Mouse (Mus musculus) layer of hippocampus, adult 9-11 months (tissue): ENCODE data around the gene Smarcd1.
A peak's percentile ranks its signal among the peaks of the same experiment; 100 is the strongest.

Experiments
- DNase-seq: peaks from one replicate; pipeline ENCODE4 v3.0.0; 2022

Gene Smarcd1

DNA sequence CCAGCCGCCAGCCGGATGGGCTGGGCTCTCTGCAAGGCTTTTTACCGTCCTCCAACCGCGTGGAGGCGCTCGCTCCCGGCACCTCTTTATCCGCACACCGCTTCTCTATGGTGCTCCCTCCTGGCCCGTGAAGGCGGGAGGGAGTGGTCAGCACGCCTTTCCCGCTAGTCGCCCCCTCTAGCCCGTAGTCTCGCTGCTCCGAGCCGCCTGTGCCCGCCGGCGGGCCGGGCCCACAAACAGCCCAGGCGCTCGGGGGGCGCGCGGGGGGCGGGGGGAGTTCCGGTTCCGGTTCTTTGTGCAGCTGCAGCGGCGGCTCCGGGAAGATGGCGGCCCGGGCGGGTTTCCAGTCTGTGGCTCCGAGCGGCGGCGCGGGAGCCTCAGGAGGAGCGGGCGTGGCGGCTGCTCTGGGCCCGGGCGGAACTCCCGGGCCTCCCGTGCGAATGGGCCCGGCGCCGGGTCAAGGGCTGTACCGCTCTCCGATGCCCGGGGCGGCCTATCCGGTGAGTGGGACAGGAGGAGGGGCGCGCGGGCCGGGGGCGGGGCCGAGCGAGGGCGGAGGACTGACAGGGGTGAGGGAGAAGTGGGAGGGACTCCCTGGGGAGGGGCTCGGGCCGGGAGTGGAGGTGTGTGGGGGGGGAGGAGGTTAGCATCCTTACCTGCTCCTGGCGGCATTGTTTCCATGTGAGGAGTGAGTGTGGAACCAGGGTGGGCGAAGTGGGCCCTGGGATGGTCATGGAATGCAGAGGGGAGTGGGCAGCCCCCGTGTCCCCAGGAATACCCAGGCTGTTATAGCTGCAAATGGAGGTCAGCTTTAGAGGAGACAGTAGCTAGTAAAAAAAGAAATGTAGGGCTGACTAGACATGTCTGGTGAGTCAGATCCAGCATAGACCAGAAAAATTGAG lies at the start of gene Smarcd1:
TSS of gene Smarcd1 (plus strand) at position 131 of the 902 bp plus-strand sequence.
- peak; percentile 94 for DNase-seq

DNA sequence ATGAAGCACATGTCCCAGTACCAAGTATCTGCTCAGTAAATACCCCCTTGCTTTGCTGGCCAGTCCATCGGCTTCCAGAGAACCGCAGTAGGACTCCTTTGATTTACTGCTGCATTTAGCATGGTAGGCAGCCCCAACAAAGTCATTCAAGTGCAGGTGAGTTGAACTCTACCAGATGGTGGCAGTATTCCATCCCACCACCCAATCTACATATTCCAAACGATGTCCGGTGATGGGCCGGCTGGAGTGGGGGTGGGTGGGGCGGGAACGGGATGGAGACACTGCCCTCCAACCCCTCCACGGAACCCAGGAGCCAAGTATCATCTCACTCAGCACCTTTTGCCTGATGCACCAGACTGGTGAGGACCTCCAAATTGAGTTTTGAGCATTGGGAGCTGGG lies 48.6 kb upstream of the Smarcd1 start:
- DNase-seq: no peak

DNA sequence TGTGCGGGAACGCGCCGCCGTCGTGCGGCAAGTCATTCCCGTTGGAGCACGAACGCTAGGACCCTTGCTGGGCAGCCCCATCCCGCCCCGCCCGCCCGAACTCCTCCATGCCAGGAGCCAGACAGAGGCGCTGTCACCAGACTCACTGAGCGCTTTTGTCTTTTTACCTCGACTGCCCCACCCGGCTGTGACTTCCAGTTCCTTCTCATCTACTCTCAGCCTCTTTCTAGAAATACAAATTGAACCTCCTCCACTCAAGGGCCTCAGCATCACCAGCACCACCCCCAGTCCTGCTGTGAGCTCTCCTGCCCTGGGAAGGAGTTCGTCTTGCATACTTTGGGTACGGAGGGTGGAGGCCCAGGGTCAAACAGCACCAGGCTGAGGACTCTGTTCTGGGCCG lies 48.1 kb upstream of the Smarcd1 start:
- no peak for DNase-seq

DNA sequence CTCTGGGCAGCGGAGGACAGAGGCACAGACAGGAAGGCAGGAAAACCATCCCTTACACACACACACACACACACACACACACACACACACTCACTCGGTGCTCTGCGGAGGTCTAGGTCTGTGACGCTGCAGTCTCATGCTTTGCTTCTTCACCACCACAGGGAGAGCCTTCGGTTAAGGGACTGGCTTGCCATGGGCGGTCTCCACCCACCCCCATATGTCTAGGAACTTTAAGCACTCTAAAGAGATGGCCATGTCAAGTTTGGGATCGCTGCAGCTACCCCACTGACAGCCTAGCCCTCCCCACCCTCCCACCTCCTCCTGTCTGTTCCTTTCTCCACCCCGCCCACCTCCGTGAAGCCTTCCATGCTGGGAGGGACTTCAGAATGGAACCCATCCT lies 46.0 kb upstream of the Smarcd1 start:
- DNase-seq: no peak

DNA sequence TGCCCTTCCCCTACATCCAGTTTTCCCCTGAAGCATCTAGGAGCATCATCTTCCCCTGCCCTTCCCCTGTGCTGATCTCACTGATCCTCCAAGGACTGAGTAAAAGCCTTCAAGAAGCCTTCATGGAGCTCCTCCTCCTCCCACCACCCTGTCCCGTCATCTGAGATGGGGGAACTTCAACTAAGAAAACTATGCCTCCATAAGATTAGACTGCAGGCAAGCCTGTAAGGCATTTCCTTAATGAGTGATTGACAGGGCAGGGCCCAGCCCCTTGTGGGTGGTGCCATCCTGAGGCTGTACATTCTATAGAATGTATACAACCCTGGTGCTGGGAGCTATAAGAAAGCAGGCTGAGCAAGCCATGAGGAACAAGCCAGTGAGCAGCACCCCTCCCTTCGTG lies 43.5 kb upstream of the Smarcd1 start:
- DNase-seq: no peak

DNA sequence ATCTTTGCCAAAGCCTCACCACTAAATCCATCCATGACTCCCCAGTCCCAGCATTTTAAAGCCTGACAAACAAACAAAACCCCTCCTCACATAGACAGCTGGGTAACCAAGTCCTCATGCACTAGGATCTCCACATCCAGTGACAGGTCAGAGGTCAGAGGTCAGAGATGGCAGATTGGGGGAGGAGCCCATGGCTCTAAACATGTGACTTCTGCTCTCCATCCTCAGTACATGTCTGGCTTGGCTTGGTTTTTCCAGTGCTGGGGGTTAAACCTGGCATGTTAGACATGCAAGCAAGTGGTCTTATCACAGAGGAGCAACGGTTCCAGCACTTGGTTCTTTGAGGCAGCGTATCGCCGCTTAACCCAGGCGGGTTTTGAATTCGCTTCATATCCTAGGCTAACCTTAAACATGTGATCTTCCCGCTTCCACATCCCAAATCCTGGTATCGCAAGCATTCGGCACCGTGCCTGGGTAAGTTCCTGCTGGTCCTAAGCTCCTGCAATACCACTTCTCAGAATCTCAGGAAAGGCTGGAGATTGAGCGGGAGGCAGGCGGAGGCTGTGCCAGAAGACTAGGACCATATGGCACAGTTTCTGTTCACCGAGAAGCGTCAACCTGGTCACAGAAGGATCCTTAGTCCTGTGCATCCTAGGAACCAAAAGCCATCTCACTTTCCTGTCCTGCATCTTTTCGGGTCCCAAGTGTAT lies 40.7 kb upstream of the Smarcd1 start:
- DNase-seq: no peak

DNA sequence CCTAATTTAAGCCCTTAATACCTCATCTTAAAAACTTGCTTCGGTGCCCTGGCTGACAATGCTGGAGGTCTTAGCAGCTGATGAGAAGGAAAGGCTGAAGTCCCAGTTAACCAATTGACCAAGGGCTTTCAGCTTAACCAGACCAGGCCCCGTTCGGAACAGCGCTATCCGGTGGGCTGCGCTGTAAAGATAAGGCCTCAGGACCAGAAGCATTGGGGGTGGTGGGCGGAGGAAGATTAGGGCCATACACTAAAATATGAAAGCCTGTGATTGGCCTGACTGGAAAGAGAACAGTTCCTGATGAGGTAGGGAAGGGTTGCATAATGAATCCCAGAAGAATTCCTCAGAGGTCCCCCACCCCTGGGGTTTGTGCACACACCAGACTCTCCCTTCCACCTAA lies 39.6 kb upstream of the Smarcd1 start:
- DNase-seq: no peak

DNA sequence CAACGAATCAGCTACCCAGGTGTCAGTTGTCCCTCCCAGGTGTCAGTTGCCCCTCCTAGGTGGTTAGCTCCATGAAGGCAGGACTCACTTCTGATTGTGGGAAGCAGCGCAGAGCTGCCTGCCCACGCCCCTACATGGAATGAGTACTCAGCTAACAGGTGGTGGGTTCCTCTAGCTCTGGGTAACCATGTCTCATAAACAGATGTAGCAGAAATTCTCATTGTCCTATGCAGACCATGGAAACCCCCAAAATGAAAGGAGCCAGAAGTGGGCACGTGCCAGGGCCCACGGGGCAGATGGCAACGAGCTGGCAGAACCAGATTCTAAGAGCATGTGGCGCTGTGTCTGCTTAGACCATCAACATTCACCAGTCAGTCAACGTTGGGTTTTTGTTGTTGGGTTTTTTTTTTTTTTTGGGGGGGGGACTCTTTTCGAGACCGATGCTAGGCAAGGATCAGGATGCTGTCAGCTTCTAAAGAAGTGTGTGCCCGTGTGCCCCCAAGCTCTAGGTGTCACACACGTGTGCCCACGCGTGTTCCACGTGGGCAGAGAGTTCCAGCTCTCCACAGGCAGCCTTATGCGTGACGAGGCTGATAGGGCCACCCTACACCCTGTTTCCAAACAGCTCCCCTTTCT lies 37.8 kb upstream of the Smarcd1 start:
- DNase-seq: peak; percentile 69

DNA sequence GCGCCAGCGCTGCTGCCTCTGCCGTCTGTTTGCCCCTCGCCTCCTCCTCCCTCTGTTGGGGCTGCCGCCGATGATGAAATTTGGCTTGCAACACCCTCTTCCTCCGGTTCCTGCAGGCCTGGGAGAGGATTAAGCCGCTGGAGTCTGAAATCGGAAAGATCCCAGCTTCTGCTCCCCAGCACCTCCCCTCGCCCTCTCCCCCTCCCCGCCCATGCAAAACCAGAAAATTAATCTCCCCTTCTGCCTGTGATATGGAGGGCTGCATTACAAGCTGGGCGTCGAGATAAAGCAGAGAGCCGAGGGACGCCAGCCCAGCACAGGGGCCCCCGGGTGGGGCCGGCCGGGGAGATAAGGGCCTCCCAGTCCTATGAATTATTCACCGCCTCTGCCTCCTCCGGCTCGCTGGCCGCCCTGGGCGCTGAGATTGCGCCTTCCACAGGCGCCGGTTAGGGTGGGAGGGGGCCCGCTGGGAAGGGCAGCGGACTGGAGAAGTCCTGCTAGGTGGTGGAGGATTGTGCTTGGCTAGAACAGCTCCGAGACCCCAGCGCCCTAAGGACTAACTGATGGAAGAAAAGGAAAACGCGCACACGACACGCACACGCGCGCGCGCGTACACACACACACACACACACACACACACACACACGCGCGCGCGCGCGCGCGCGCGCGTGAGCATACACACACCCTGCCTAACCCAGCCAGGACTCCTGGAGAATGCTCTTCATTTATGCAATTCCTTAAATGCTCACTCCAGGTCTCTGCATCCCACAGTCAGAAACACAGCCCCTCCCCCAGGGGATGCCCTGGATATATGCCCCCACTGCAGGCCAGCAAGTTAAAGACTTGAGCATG lies 37.1 kb upstream of the Smarcd1 start:
- peak; percentile 83 for DNase-seq

DNA sequence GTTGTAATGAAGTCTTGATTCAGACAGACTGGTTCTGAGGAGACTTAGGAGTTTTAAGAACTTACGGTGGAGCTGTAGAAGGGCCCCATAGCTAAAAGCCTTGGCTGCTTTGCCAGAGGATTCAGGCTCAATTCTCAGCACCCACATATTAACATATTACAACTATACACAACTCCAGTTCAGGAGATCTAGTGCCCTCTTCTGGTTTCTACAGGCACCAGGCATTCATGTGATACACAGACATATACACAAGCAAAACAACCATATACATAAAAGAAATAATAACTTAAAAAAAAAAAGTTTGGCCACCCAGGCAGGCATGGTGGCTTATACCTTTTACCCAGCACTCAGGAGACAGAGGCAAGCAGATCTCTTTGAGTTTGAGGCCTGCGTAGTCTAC lies 34.4 kb upstream of the Smarcd1 start:
- DNase-seq: no peak

DNA sequence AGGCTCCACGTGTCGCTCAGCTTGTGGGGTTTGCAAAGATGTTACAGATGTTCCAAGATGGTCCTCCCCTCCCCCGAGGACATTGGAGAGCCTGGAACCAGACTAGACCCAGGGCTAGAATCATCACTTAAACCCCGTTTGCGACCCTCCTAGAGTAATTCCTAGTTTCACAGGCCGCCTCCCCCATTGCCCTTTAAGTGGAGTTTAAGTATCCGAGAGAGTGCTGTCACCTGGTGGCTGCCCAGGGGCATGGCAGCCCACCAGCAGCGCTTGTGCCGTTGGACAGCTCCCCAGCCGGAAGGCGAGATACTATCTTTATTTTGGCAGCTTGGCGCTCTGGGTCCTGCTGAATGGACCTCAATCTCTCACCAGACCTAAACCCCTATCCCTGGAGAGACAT lies 33.0 kb upstream of the Smarcd1 start:
- DNase-seq: peak; percentile 64

DNA sequence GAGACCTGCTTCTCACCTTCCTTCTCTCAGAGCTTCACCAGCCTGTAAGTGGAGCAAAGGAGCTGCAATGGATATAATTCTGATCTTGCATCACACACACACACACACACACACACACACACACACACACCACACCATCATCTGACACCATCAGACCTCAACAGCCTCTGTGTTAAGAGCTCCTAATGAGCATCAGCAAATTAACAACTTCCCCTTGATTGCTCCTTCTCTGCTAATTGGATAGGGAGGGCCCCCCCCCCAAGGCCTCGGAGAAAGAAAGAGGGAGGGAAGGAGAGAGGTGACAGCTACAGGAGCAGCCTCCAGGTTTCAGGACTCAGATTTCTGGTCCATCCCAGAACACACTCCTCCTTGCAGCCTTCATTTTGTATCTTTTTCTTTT lies 32.5 kb upstream of the Smarcd1 start:
- no peak for DNase-seq

DNA sequence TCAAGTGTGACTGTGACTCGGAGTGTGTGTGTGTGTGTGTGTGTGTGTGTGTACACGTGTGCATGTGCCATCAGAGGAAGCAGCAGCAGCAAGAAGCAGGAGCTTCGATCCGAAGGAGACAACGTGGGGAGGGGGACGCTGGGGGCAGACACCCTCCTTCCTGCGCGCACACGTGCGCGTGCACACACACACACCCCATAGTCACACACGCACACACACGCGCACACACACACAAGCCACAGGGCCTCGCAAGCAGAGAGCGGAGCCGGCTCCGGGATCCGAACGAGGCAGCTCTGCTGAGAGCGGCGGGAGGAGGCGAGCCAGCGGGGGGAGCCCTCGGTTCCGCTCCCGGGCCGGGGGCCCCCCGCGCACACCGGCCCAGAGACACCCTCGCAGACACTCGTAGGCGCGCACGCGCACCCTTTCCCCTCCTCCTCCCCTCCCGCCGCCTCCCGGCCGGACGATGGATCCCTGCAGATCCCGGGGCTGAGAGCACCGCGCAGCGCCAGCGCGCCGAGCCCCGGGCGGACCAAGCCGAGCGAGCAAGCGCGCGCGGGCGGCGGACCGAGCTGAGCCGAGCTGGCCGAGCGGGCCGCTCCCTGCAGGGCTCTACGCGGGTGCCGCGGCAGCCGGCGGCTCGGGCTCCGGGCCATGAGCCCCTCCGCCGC lies 31.6 kb upstream of the Smarcd1 start, which contains the start of gene Asic1:
TSS of gene Asic1 (plus strand) at position 215 of the 668 bp plus-strand sequence.
- DNase-seq: peak; percentile 52

DNA sequence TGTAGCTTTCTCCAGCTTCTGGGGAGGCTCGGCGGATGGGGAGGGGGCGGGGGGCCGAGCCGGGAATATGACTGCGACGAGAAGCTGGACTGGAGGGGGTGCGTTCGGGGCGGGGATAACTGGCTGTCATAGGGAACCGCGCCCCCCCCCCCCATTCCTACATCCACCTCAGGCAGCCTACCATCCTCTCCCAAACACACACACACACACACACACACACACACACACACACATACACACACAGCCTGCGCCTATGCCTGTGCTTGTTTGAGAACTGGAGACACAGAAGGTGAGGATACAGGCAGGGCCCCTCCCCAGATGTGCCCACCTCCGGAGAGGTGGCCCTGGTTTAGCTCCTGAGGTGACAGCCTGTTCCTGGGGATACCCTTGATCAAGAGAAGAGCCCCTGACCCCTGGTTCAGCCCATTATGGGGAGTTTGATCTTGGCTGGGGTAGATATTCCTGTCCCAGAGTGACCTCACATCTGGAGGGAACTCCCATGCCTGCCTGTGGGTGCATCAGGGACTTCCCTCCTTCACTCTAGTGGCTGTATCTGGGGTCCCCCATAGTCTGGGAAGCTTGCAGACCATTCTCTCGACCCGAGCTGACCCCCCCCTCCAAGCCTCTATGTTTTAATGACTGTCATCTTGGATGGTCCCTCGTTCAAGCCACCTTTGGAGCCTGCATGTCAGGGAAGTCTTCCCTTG lies 30.8 kb upstream of the Smarcd1 start:
- no peak for DNase-seq

DNA sequence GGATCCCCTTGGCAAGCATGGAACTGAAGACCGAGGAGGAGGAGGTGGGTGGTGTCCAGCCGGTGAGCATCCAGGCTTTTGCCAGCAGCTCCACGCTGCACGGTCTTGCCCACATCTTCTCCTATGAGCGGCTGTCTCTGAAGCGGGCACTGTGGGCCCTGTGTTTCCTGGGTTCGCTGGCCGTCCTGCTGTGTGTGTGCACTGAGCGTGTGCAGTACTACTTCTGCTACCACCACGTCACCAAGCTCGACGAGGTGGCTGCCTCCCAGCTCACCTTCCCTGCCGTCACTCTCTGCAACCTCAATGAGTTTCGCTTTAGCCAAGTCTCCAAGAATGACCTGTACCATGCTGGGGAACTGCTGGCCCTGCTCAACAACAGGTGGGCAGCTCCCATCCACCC lies 30.1 kb upstream of the Smarcd1 start:
- DNase-seq: no peak

DNA sequence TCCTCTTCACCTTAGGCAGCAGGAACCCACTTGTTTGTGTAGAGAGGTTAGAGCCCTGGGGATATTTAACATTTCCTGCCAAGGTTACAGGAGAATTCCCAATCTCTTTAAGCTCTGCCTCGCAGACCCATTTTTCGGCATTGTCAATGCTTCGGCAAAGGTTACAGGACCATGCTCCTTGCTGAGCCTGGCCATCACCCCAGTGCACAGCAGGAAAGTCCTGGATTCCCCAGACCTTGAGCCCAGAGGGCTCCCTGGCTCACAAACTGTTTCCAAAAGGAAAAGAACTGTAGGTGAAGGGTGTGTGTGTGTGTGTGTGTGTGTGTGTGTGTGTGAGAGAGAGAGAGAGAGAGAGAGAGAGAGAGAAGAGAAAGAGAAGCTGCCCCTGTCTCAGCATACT lies 27.1 kb upstream of the Smarcd1 start:
- no peak for DNase-seq

DNA sequence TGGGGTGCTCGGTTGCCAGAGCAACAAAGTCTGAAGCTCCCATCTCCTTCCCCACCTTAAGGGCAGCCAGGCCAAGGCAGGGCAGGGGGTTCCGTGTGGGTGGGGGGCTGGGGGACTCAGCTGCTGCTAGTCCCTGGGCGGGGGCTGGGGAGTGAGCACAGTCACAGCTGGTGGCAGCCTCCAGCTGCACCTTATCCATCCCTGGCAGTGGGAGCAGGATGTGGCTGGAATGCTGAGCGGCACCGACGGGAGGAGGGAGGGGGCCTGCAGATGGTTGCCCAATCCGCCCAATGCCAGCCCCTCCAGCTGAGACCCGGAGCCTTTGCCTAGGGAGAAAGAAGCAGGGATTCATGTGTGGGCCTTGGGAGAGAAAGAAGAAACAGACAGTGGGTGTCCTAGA lies 24.8 kb upstream of the Smarcd1 start:
- DNase-seq: no peak

DNA sequence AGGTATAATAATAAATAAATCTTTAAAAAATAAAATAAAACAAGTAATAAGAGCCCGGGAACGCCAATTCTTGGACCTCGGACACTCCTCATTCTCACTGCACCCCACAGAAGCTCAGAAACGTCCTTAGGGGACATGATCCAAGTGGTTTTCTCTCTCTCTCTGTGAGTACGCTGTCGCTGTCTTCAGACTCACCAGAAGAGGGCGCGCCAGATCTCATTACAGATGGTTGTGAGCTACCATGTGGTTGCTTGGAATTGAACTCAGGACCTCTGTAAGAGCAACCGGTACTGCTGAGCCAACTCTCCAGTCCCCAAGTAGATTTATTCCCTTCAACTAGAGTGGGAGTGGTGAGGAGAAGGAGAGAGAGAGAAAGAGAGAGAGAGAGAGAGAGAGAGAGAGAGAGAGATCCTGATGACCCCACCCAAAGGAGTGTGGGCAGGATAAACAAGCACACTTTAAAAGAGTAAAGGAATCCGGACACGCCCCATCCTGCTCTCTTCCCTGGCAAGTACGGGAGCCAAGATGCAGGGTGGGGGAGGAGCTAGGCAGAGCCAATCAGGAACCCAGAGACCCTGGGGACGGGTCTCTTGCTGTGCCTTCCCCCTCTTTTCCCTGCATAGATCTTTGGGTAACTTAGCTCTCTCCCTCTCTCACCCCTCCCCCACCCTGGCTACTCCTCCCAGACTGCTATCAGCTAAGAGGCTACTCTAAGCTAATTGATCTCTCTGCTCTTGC lies 23.7 kb upstream of the Smarcd1 start:
- DNase-seq: no peak

DNA sequence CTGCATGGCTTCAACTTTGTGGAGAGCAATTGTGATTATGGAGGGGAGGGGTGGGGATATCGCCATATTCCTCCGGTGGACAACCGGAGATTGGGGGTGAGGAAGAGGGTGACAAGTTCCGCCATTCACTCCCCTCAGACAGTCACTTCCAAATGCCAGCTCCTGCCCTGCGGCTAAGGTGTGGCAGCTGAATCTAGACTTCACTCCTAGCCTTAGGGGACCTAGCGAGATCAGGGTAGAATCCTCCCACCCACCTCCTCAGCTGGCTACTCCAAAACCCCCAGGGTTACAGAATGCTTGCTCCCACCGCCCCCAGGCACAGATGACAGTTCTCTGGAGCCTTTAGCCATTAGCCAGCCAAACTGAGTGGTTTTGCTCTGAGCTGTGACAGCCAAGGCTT lies 22.9 kb upstream of the Smarcd1 start:
- no peak for DNase-seq

DNA sequence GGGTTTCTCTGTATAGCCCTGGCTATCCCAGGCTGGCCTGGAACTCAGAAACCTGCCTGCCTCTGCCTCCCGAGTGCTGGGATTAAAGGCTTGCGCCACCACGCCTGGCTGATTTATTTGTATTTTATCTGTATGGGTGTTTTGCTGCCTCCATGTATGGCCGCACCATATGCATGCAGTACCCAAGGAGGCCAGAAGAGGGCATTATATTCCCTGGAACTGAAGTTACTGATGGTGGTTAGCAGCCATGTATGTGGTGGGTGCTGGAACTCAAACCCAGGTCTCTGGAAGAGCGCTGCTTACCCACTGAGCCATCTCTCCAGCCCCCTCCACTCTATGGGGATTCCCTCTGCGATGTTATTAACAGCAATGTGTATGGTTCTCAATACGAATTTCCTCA lies 19.0 kb upstream of the Smarcd1 start:
- no peak for DNase-seq

DNA sequence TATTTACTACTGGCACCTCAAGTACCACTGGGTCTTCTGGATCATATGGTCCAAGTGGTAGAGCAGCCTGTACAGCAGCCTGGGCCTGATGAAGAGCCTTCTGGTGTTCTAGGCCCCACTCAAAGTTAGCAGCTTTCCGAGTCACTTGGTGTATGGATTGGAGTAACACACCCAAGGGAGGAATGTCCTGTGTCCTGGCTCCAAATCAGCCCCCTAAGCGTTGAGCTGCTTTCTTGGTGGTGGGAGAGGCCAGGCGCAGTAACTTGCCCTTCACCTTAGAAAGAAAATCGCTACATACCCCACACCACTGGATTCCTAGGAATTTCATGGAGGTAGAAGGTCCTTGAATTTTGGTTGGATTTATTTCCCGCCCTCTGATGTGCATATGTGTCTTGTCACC lies 17.8 kb upstream of the Smarcd1 start:
- DNase-seq: no peak
